Mouse (Mus musculus) 416B (cell line): ENCODE results near the gene B3gnt4.

Source experiments
- DNase-seq: peaks from one replicate; pipeline ENCODE4 v3.0.0; 2011; ENCODE audit warnings: low read depth

Gene B3gnt4

DNA sequence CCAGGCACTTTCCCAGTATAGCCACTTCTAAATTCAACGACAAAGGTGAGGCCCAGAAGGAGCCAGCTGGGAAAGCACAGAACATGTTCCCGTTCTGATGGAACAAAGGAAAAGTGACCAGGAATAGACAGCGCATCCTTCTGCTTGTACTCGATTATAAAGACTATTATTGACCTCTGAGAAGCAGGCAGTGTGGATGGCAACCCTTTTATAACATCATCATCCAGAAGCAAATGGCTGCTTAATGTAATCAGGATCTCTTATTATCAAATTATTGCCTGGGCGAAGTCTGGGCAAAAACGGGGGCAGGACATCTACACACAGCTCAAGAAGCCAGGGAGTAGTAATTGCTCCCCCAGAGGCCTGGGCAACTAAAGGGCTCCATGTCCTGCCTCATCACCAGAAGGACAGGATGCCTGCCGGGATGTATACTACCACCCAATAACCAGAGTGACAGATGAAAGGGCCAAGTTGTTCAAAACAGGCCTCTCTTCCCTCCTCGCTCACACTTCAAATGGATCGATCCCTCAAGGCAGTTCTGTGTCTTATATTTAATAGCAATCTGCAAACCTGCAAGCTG lies 15.7 kb downstream of the B3gnt4 start:
- DNase-seq, result no peak

DNA sequence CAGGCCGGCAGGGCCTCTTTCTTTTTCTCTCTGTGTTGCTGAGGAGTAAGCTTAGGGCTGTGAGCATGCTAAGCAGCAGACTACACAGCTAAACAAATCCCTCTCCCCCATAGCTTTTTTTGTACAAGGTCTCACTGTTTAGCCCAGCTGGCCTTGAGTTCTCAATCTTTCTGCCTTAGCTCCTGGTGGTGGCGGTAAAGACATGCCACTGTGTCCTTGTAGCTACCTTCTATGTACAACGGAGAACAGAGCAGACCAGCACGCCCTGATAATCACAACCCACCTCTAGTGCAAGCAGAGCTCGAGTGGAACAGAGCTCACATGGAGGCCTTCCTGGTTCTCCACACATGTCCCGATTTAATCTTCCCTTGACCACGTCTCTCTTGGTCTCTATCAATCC lies 18.4 kb downstream of the B3gnt4 start:
- no peak for DNase-seq

DNA sequence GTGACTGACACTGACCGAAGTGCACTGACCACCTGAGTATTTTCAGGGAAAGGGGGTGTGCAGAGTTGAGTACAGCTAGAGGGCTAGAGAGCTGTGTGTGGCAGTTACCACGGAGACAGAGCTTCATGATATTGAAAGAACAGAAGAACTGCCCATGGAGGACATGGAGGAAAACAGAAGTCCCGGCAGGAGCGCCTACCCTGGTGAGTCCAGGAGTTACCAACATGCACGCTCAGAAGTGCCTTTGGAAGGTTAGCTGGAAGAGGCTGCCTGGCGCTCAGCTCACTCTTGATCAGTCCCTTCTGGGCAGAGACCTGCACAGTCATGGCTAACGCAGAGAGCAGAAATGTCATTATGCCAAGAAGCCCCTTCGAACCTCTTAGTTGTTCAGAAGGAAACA lies 19.8 kb downstream of the B3gnt4 start:
- no peak for DNase-seq

DNA sequence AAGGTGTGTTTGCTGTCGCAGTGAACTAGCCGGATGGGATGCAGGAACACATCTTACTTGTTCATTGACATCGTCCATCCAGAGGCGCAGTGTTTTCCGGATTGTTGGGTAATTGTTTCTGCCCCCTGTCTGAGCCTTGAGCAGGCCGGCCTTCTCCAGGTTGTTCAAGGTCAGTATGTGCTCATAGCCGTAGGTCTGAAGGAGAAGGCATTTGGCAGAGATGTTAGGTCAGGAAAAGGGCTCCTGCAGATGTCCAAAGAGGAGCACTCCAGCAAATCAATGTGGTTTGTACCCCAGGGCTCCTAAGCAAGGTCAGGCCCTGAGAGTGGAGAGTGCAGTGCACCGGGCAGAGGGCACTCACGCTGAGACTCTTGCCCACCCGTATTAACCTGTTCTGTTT lies 23.5 kb downstream of the B3gnt4 start:
- DNase-seq, result no peak

DNA sequence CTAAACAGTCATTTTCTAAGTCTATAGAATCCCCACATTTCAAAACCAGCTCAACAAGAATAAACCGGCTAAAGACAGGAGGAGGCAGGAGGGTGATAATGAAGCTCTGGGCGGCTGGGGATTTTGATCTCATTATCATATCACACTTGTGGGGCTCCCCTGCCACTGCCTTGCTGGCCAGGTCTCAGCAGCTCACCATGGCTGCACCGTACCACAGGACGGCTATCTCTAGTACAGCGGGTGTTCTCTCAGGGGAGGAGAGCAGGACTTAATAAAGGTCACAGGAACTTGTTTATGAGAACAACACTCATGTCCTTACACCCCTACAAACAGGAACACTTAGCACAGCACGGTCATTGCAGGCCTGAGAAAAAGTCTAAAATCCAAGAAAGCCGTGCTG lies 45.4 kb downstream of the B3gnt4 start:
- no peak for DNase-seq

DNA sequence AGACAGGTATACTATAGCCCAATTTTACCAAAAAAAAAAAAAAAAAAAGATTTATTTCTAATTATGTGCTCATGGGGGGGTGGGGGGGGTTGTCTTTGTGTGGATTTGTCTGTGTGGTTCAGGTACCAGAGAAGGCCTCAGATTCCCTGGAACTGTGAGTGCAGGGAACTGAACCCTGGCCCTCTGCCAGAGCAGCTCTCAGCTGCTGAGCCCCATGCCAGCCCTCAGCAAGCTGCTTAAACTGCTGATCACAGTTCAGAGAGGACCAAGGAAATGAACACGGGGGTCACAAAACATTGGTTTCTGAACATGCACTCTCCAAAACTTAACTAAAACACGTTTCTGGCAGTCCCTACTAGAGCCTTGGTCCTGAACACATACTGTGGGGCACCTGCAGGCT lies 46.2 kb downstream of the B3gnt4 start:
- no peak for DNase-seq

DNA sequence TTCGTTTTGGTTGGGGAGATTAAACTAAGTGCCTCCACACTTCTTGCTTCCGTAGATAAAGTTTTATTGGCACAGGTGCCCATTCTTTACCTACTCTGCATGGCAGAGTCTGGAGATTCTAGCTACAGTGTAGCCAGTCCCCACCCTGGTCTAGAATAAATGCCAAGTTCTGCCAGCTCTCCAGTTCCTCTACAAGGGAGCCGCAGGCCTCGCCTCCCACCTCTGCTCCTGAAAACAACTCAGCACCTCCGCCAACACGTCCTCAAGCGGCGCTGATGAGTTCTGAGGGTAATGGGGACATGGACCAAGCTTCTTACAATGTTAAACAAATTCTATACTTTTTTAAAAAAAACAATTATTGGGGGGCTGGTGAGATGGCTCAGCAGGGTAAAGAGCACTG lies 49.3 kb downstream of the B3gnt4 start:
- no peak for DNase-seq

DNA sequence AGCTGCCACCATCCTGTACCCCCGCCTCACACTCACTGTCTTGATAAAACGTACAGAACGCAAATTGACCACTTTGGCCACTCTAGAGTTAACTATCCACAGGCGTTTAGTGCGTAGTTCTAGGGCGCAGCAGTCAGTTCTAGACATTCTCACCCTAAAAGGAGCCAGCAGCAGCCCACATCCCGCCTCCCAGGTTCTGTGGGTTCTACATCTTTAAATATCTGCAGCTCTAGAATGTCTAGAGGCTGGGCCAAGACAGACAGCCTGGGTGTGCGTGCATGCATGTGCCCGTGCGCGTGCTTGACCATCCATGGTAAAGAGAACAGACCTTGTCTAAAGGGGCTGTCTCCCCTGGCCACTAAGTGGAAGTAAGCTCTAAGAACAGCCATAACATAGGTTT lies 50.9 kb downstream of the B3gnt4 start:
- DNase-seq, result no peak
